Mouse (Mus musculus): ENCODE data around the gene Faiml.

Faiml gene

DNA sequence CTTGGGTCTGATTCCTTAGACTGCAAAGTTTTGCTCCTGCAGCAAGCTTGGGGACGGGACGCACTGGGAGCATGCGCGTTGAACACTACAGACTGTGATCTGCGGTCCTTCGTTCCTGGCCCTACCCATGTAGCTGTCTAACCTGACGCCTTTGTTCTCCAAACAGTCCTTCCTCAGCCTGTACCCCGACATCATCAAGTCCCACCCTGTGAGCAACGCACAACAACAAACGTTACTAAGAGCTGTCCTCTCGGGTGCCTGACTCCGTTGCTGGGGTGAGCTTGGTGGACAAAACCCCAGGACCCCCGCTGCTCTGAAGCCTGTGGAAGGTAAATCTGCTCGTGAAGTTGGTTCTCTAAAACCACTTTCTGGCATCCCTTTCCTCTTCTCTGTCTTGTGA, at the start of gene Faiml:
Gene Faiml (minus strand): TSS at position 101 of the 400 bp plus-strand sequence.
- DNase-seq (ENCODE audit: inconsistent ontology term), result no peak

DNA sequence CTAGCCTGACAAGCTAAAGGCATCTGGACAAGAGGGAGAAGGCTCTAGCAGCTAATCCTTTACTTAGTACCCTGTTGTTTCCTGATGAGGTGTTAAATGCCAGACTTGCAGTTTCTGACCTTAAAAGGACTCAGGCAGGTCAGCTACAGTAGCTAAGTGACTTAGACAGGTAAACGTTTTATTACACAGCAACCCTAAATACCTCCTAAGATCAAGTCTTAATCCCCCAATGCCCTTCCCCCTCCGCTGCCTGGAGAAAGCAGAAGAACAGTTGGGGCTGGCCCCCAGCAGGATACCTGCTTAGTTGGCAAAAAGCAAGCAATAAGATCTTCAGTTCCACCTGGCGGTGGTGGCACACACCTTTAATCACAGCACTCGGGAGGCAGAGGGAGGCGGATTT, 21.9 kb upstream of the Faiml start:
- DNase-seq (ENCODE audit: inconsistent ontology term), result no peak

DNA sequence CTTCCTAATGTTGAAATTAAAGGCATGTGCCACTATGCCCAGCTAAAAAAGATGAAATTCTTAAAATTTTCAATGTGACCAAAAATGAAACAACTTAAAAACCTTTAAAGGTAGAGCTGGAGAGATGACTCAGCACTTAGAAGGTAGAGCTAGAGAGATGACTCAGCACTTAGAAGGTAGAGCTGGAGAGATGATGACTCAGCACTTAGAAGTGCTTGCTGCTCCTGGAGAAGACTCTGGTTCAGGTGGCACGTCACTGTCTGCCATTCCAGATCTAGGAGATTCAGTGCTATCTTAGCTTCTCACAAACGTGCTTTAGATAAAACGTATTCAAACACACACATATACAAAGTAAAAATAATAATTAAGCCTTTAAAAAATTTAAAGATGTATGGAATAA, 19.8 kb upstream of the Faiml start:
- no peak for DNase-seq (ENCODE audit: inconsistent ontology term)

DNA sequence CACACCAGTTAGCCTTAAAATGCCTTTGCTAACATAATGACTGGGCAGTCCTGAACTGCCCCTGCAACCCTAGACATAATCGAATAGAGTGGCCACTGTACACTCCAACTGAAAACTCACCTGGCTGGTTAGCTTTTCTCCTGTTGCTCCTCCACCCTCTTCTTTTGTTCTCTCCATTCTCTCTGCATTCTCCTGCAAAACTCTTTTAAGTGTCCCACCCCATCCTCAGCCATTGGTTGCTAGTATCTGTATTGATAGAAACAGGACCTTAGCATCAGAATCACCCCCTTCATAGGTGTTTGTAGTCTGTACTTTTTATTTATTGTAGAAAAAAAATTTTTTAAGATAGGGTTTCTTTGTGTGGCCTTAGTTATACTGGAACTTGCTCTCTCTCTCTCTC, 19.2 kb upstream of the Faiml start:
- DNase-seq (ENCODE audit: inconsistent ontology term), result no peak

DNA sequence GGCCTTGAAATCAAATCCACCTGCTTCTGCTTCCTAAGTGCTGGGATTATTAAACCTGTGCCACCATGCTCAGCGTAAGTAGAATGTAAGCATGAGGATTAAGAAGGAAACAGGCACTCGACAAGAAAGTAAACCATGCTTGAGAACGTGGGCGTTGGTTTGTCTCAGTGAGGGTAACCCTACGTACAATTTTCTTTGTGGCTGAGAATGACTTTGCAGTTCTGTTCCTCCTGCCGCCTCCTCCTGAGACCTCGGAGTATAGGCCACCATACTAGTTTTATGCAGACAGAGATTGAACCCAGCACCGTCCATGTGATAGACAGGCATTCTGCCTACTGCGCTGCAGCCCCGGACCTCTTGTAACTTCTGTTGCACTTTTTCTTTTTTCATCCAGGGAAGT, 16.8 kb upstream of the Faiml start:
- no peak for DNase-seq (ENCODE audit: inconsistent ontology term)

DNA sequence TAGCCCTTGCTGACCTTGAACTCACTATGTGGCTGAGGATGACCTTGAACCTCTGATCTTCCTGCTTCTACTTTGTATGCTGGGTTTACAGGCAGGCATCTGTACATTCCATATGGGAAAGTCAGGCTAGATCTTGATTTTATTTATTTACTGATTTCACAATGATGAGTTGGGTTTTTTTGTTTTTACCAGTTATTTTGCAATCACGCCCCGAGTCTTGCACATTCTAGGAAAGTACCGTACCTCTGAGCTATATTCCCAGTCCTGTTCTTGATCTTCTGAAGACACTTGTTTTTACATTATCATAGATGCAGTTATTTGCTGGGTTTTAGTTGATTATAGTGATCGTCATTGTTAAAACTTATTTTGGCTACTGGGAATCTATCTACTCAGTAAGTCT, 11.9 kb upstream of the Faiml start:
- DNase-seq (ENCODE audit: inconsistent ontology term), result no peak

DNA sequence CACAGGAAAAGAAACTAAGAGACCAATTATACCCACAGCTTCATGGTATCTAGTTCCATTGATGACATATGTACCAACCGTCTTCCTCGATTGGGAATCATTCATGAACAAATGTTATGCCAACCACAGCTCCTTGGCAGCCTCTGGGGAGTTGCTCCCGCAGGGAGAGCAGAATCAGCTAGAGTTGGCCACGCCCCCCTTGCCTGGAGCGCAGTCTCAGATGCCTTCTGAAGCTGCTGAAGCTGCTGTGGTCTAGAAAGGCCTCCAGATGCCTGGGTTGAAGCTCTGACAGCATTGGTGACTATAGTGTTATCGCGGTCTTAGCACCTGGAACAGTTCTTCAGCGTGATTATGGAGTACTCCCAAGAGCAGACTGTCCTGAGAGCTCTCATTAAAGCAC, 11.3 kb upstream of the Faiml start:
- peak; percentile 46 for DNase-seq (ENCODE audit: inconsistent ontology term)

DNA sequence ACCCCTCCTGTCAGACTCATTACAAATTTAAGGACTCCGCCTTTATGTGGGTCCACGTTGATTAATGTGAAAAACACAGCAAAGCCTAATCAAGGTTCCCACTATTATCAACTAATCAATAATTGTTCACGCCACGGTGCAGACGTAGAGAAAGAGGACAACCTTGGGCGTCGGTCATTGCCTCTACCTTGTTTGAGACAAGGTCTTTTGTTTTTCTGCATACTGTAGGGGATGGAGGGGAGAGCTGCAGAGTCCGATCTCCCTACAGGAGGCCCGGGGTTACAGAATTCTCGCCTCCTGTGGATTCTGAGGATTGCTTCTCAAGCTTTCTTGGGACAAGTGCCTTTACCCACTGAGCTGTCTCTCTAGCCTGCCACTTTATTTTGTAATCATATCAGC, 6.9 kb upstream of the Faiml start:
- DNase-seq (ENCODE audit: inconsistent ontology term), result no peak

DNA sequence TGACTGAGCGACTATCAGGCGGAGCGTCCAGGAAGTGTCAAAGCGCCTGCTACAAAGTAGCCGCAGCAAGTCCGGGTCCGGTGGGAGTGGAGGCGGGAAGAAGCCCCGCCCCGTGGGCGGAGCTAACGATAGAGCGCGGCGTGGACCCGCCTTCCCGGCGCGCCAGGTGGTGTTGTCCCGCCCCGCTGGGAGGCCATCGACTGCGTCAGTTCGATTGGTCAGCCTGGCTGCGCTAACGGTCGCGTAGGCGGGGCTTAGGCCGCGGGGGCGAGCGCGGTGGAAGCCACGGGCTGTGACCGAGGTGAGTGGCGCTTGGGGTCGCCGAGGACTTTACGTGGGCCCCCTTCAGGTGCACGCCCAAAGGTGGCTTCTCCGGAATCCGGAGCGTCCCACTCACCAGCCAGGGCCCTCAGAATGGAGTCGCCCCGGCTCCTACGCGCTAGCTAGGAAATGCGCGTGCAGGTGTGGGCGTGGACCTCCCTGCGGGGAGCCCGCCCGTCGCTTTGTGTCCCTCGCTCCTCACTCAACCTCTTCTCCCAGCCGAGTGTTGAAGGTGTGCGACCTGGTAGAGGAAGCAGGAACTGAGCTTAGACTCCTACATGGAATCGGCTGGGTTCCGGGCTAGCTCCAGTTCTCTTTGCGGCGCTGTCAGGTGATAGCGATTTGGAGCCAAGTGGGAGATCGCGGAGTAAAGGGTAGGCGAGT, 6.3 kb upstream of the Faiml start, which contains the start of gene Cep70:
Gene Cep70 (plus strand): TSS at position 178 of the 705 bp plus-strand sequence.
- DNase-seq (ENCODE audit: inconsistent ontology term), result peak; percentile 98

DNA sequence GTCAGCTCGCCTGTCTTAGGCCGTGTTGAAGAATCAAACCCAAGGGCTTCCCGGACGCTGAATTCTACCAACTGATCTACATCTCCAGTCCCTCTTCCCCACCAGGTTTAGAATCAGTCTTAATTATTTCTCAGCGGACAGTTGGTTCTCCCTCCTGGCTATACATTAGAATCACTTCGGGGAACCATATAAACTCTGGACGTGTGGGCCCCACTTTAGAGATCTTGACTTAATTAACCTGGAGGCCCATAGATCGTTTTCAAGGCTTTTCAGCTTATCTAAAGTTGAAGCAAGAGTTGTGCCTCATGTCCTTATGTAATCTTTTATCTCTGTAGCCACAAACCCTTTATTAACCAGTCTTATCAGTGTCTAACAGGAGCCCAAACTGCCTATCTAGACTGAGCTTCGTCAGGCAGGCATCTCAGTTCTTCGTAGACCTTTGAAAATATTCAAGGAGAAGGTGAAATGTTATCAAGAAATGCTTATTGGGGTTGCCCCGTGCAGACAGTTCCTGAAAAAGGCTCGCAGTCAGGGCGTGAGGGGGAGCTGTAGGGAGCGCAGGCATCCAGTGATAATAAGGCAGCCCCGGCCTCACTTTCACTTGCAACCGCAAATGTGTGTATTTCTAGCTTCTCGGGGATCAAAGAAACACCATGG, 5.6 kb upstream of the Faiml start:
- DNase-seq (ENCODE audit: inconsistent ontology term), result no peak

DNA sequence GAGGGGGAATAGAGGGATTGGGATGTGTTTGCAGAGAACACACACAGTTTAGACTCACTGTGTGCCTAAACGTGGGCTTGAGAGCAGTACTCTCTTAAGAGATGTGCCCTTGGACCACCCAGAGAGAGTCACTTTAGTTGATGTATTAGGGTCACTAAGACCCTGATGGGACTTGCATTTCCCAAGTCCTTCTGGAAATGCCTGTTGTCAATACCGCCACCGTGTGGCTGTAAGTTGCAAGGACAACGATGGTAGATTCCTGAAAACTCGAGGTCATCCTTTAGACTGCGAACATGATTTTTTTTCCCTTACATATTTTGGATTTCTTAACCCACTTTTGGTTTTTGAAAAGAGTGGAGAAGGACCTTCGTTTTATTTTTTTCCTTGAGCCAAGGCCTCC, 5.0 kb upstream of the Faiml start:
- DNase-seq (ENCODE audit: inconsistent ontology term), result peak; percentile 58

DNA sequence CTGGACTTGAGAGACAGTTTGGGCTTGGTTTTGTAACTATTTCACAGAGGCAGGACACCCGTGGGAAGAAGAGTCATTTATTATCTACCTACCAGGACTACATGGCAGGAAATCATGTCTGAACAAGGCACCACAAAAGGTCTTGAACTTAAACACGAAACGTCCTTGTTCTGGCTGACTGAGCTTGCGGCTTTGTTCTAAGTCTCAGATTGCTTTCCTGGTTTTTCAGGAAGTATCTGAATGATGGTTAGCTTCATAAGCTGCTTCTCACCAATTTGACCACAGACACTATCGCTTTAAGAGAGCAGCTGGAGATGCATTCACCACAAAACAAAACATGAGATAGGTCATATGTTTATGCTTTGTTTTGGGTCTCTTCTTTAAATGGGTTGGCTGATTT, 3.5 kb upstream of the Faiml start:
- DNase-seq (ENCODE audit: inconsistent ontology term), result no peak

DNA sequence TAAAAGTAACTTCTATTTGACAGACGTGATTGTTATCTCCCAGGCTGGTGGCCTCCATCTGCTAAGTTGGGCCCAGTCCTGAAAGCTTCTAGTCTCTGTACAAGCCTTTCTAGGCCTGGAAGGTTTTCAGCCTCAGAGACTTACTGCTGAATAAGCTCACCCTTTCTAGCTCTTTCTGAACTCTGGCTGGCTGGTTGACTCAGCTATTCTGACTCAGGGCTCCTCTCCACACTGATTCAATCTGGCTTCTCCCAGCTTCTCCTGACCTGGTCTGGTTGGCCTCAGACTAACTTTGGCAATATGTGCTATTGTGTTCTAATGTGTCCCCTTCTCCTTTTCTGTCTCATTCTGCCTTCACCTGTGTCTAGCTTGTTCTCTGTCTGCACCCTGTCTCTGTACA, 2.2 kb upstream of the Faiml start:
- no peak for DNase-seq (ENCODE audit: inconsistent ontology term)

DNA sequence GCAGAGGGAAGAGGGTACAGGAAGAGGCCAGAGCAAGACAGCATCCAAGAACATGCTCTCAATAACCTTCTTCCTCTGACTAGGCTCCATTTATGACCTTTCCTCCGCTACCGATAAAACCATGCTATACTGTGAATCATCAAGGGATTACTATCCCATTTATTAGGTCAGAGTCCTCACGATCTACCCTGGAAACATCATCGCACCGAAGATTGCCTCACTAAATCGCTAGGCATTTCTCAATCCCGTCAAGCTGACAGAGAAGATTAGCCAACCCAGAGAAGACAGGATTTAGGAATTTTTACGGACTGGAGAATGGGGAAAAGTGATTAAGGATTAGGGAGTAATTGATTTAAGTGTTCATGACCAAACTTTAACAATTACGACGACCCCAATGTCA, 1.2 kb upstream of the Faiml start:
- no peak for DNase-seq (ENCODE audit: inconsistent ontology term)

DNA sequence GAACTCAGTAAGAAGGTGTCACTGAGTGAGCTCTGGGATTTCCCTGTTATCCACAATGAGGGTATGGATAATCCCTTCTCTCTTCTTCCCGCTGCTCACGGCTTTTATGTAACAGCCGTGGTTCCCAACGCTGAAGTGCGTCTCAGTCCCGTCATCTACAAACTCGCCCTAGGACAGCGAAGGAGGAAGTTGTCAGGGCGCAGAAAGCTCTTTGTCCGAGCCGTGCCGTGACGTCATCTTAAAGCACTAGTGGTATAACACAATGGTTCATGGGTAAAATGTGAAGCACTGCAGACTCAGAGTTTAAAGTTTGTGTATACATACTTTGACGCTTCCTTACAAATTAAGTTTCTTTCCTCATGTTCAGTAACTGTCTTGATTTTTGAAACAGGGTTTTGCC, 7.6 kb downstream of the Faiml start:
- DNase-seq (ENCODE audit: inconsistent ontology term), result no peak

DNA sequence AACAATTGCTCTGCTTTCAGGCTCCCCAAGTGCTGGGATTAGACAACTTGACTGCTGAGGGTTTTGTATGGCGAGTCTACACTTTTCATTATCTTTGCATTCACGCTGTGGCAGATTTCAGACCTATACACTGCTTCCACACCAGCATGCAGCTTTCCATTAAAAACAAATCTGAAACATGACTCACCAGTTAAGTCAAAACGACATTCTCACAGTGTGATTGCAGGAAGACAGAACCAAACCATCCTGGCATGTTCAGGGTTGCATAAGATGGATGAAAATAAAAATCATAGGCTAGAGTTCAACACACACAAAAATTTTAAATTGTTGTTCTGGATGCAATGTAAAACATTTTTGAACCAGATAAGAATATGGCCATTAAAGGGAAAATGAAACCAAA, 12.5 kb downstream of the Faiml start:
- peak; percentile 16 for DNase-seq (ENCODE audit: inconsistent ontology term)

DNA sequence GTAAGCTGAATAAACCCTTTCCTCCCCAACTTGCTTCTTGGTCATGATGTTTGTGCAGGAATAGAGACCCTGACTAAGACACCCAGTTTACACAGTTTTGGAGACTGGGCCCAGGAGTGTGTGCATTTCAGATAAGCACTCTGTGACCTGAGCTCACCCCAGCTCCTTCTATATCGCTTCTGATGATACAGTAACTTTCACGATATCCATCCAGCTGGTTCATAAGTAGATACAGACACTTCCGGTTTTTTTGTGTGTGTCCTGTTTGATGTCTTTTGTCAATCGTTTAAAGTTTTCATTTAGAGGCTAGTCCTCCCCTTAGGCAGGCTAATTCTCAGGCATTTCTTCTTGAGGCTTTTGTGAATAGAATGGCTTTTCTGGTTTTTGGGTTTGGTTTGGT, 15.4 kb downstream of the Faiml start:
- DNase-seq (ENCODE audit: inconsistent ontology term), result no peak

DNA sequence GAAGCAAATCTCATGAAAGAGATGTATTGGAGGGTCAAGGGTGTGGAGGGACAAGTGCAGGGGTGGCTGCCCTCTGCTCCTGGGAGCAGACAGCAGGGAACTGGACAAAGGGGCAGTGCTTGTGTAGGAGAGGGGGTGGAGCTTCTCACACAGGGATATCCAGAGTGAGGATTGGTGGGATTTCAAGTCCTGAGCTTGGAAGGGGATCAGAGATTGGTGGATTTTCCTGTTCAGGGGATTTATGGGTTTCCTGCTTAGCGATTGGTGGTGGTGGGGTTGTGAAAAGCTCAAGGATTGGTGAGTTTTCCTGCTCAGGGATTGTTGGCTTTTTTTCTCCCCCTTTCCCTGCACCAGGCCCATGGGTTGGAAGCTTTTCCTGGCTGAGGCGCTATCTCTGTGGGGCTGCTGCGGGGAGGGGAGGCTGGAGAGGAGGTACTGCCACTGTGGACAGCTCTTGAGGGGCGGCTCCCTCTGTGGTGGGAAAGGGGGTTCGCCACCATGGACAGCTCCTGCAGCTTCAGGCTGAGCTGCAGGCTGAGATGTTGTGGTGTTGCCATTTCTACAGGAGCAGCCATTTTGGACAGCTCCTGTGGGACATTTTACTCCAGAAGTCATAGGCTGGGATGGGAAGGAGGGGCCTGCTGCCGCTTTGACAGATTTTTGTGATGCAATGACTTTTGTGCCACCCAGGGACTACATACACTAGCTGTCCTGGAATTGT, 18.9 kb downstream of the Faiml start:
- peak; percentile 80 for DNase-seq (ENCODE audit: inconsistent ontology term)

DNA sequence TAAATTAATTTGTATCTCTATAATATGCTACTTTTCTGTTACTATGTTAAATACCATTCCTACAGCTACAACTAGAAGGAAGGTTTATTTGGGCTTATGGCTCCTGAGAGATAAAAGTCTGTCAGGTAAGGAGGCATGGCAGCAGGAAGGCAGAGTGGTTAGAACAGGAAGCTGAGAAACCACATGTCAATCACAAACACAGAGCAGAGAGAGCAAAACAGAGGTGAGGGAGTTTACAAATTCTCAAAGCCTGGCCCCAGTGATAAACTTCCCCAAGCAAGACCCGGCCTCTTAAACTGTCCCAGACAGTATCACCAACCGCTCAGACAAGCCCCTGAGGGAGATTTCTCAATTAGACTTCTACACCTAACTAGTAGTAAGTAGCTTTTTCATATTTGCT, 20.9 kb downstream of the Faiml start:
- no peak for DNase-seq (ENCODE audit: inconsistent ontology term)

DNA sequence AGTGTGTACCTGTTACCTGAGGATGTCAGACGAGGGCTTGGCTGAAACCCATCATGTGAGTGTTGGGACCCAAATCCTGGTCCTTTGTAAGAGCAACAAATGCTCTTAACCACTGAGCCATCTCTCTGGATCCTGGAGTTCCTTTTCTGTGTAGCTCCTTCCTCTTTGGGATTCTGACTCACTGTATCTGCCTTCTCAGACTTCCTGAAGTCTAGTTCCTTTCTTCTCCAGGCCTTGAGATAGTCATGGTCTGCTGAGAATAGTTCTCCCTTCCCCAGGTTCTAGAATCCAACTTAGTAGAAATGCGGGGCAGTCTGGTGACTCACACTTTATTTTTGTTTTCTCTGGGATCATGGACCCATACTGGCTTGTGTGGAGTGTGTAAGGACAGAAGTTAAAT, 24.4 kb downstream of the Faiml start:
- no peak for DNase-seq (ENCODE audit: inconsistent ontology term)

DNA sequence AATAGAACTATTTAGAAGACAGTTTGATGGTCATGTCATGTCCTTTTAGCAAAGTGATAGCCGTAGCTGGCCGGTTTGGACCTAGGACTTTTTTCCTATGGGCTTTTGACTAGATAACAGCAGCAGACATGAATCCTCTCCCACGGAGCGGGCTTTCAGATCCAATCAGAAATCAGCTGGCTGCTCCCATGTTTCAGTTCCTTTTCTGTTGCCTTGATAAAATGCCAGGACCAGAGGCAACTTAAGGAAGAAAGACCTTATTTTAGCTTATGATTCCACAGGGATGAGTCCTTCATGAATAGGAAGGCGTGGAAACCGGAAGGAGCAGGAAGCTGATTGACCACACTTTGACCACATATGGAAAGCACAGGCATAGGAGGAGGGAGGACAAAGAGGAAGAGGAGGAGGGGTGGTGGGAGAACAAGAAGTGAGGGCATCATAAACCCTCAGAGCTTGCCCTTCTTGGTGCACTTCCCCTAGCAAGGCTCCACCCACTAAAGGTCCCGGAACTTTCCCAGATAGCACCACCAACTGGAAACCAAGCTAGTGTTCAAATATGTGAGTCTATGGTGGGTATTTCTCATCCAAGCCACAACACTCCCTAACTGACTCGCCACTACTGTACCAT, 53.9 kb downstream of the Faiml start:
- DNase-seq (ENCODE audit: inconsistent ontology term), result no peak

DNA sequence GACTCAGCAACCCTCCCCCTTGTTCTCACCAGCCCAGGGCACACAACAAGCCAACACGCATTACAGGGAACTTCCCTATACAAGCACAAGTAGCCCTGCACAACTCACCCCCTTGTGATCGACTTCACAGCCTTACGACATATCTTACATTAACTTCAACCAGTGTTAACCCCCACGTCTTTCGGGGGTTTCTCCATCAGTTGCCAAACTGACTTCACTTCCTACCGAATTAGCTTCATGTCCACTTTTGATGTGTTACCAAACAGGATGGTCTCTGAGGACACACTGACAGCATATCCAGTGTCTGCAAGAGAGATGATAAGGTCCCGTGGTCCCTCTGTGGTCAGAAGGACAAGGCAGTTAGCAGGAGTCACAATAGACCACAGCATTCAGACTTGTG, 54.9 kb downstream of the Faiml start:
- no peak for DNase-seq (ENCODE audit: inconsistent ontology term)

DNA sequence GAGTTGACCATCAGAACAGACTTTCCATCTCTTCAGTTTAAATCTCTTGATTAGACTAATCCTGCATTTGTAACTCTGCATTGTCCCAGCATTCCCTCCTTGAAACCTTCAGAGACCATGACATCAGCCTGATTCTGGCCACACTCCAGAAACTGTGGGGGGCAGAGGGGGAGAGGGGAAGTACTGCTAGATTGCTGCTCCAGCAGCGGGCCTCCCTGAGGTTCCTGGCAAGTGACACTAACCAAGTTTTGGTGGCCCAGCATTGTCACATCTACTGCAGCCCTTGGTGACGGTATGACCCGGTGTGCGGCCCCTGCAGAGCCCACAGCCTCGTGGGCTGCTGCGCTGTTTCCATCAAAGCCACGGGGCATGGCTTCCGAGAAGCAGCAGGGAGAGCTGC, 56.8 kb downstream of the Faiml start:
- peak; percentile 31 for DNase-seq (ENCODE audit: inconsistent ontology term)
